Mouse (Mus musculus): ENCODE measurements at regions not wholly inside any gene's neighbourhood (a gene's known extent, or its start where the extent isn't known, plus 50 kb on each side); places are given as distances from the start of the nearest gene placed in this dataset.

DNA sequence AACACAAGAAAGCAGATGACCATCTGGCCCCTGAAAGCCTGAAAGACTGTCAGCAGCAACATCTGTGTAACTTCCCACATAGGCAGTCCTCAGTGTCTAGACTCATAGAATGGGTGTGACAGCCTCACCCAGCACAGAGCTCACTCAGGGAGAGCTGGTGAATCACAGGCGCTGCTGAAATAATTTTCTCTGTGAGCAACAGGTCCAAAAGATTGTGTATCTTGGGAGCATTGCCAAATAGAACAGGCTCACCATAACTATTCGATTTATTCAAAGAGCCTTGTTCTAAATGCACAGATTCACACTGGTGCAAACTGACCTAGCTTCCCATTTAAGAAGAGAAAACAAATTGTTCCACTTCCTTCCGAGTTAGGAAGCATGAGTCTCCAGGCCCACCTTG lies 399.6 kb upstream of the Mgmt start:
- no peak for TF ChIP-seq CTCF (IDR thresholded peaks at IDR 0.05; ENCODE audit: borderline replicate concordance, insufficient read depth, low read length)
- no peak for TF ChIP-seq POLR2A (IDR thresholded peaks at IDR 0.05; ENCODE audit: low read depth, low read length)

All from embryonic fibroblast, embryonic 13.5 days (primary cell).